Mouse (Mus musculus): ENCODE data around the gene Tpi1. TPM values are rescaled to one million over a fixed set of nuclear protein-coding genes. Genes with fewer than 3 reads are reported as not detected.
"Not testable (repeated sequence)": the region's sequence is repeated elsewhere in the genome, so short reads cannot be mapped to it uniquely, and the experiment has no call there.

Gene Tpi1
- polyA plus RNA-seq, 1 experiment from 2014 or later = 346 TPM

GRCm38 (mm10) chr6:124804341-124804740 lies 9.8 kb downstream of the Tpi1 start:
- no peak for DNase-seq
- H3K4me1 ChIP-seq (ENCODE audit: insufficient read depth) = peaks cover 22% of the 10 kb centered on the region
- TF ChIP-seq CTCF (IDR thresholded peaks at IDR 0.05; ENCODE audit: low read depth) (no peak), EP300 (IDR thresholded peaks at IDR 0.05; ENCODE audit: low read depth) (no peak)

GRCm38 (mm10) chr6:124803691-124804090 lies 10.4 kb downstream of the Tpi1 start:
- H3K4me2 ChIP-seq (ENCODE audit: low read depth, low read length); H3K4me3 ChIP-seq (ENCODE audit: low read depth, low read length); H3K27ac ChIP-seq (ENCODE audit: low read depth); H3K36me3 ChIP-seq (replicated peaks; ENCODE audit: insufficient read depth, low read length); H3K9ac ChIP-seq (replicated peaks); H3K27me3 ChIP-seq (ENCODE audit: insufficient read depth, low read length); ATAC-seq; H3K9me3 ChIP-seq (ENCODE audit: low read length); DNase-seq: not testable (repeated sequence)
- H3K4me1 ChIP-seq (ENCODE audit: insufficient read depth) = peaks cover 22% of the 10 kb centered on the region
- 86% methylated on average over 4 of the region's 4 CpGs for WGBS (ENCODE audit: insufficient replicate concordance)

More at GRCm38 (mm10) chr6:124804341-124804740, 9.8 kb downstream of the Tpi1 start:
- 72% methylated on average over 3 of the region's 3 CpGs for WGBS (ENCODE audit: insufficient replicate concordance)
- H3K27me3 ChIP-seq (ENCODE audit: insufficient read depth, low read length) = no peaks in the 10 kb centered on the region
- no peaks in the 10 kb centered on the region for H3K36me3 ChIP-seq (replicated peaks; ENCODE audit: insufficient read depth, low read length)
- no peak overlapping the region for H3K9ac ChIP-seq (replicated peaks)
- H3K9me3 ChIP-seq (ENCODE audit: low read length) = no peaks in the 10 kb centered on the region
- H3K27ac ChIP-seq (ENCODE audit: low read depth) = no peak overlapping the region
- H3K4me3 ChIP-seq (ENCODE audit: low read depth, low read length) = no peak overlapping the region
- no peak overlapping the region for H3K4me2 ChIP-seq (ENCODE audit: low read depth, low read length)
- ATAC-seq = no peak

GRCm38 (mm10) chr6:124803061-124803460 lies 11.0 kb downstream of the Tpi1 start:
- Histone ChIP-seq H3K4me2 (ENCODE audit: low read depth, low read length) (no peak overlapping the region), H3K27me3 (ENCODE audit: insufficient read depth, low read length) (no peaks in the 10 kb centered on the region), H3K36me3 (replicated peaks; ENCODE audit: insufficient read depth, low read length) (no peaks in the 10 kb centered on the region), H3K9me3 (ENCODE audit: low read length) (no peaks in the 10 kb centered on the region), H3K4me1 (ENCODE audit: insufficient read depth) (peaks cover 20% of the 10 kb centered on the region), H3K27ac (ENCODE audit: low read depth) (no peak overlapping the region), H3K4me3 (ENCODE audit: low read depth, low read length) (no peak overlapping the region), H3K9ac (replicated peaks) (no peak overlapping the region)
- no peak for DNase-seq
- WGBS (ENCODE audit: insufficient replicate concordance) = 67% methylated on average over 3 of the region's 3 CpGs
- no peak for ATAC-seq
- no peak for TF ChIP-seq EP300 (IDR thresholded peaks at IDR 0.05; ENCODE audit: low read depth)
- peak; percentile 17; the same call in 1 of the 2 replicates for TF ChIP-seq CTCF (IDR thresholded peaks at IDR 0.05; ENCODE audit: low read depth)

- H3K27me3 ChIP-seq (ENCODE audit: insufficient read depth, low read length); ATAC-seq; H3K9ac ChIP-seq (replicated peaks); H3K27ac ChIP-seq (ENCODE audit: low read depth); H3K9me3 ChIP-seq (ENCODE audit: low read length); H3K36me3 ChIP-seq (replicated peaks; ENCODE audit: insufficient read depth, low read length); DNase-seq: not testable (repeated sequence)
- Histone ChIP-seq H3K4me1 (ENCODE audit: insufficient read depth) (peaks cover 17% of the 10 kb centered on the region), H3K4me2 (ENCODE audit: low read depth, low read length) (peak overlapping the region; percentile 54), H3K4me3 (ENCODE audit: low read depth, low read length) (0 out of 2 replicates have a peak overlapping the region, but pooled peaks have one; percentile 14)
- WGBS (ENCODE audit: insufficient replicate concordance) = 9% methylated on average over 6 of the region's 9 CpGs
These were observed 11.7 kb downstream of the Tpi1 start for GRCm38 (mm10) chr6:124802400-124802799.

- Histone ChIP-seq H3K9ac (replicated peaks) (no peak overlapping the region), H3K27me3 (ENCODE audit: insufficient read depth, low read length) (no peaks in the 10 kb centered on the region), H3K4me3 (ENCODE audit: low read depth, low read length) (no peak overlapping the region), H3K36me3 (replicated peaks; ENCODE audit: insufficient read depth, low read length) (no peaks in the 10 kb centered on the region), H3K9me3 (ENCODE audit: low read length) (no peaks in the 10 kb centered on the region), H3K27ac (ENCODE audit: low read depth) (no peak overlapping the region), H3K4me1 (ENCODE audit: insufficient read depth) (no peaks in the 10 kb centered on the region), H3K4me2 (ENCODE audit: low read depth, low read length) (no peak overlapping the region)
- ATAC-seq = no peak
- no peak for TF ChIP-seq CTCF (IDR thresholded peaks at IDR 0.05; ENCODE audit: low read depth)
- 85% methylated on average over 2 of the region's 2 CpGs for WGBS (ENCODE audit: insufficient replicate concordance)
- no peak for DNase-seq
These were observed 17.9 kb downstream of the Tpi1 start for GRCm38 (mm10) chr6:124796200-124796599.

GRCm38 (mm10) chr6:124795781-124796180 lies 18.3 kb downstream of the Tpi1 start:
- TF ChIP-seq CTCF (IDR thresholded peaks at IDR 0.05; ENCODE audit: low read depth) = no peak
- no peak for TF ChIP-seq EP300 (IDR thresholded peaks at IDR 0.05; ENCODE audit: low read depth)
- Histone ChIP-seq H3K9me3 (ENCODE audit: low read length) (no peaks in the 10 kb centered on the region), H3K4me3 (ENCODE audit: low read depth, low read length) (no peak overlapping the region), H3K27me3 (ENCODE audit: insufficient read depth, low read length) (no peaks in the 10 kb centered on the region), H3K4me1 (ENCODE audit: insufficient read depth) (no peaks in the 10 kb centered on the region), H3K27ac (ENCODE audit: low read depth) (no peak overlapping the region), H3K36me3 (replicated peaks; ENCODE audit: insufficient read depth, low read length) (no peaks in the 10 kb centered on the region), H3K9ac (replicated peaks) (no peak overlapping the region), H3K4me2 (ENCODE audit: low read depth, low read length) (no peak overlapping the region)
- 84% methylated on average over 4 of the region's 4 CpGs for WGBS (ENCODE audit: insufficient replicate concordance)
- ATAC-seq (no peak), DNase-seq (no peak)

GRCm38 (mm10) chr6:124791911-124792310 lies 22.2 kb downstream of the Tpi1 start:
- no peaks in the 10 kb centered on the region; the same call in 1 of the 2 replicates for H3K4me1 ChIP-seq (ENCODE audit: insufficient read depth)
- no peak overlapping the region for H3K9ac ChIP-seq (replicated peaks)
- WGBS (ENCODE audit: insufficient replicate concordance) = 78% methylated on average over 3 of the region's 3 CpGs
- H3K27ac ChIP-seq (ENCODE audit: low read depth) = no peak overlapping the region
- H3K4me3 ChIP-seq (ENCODE audit: low read depth, low read length) = no peak overlapping the region
- ATAC-seq = no peak
- H3K27me3 ChIP-seq (ENCODE audit: insufficient read depth, low read length) = no peaks in the 10 kb centered on the region
- H3K36me3 ChIP-seq (replicated peaks; ENCODE audit: insufficient read depth, low read length) = no peaks in the 10 kb centered on the region
- TF ChIP-seq CTCF (IDR thresholded peaks at IDR 0.05; ENCODE audit: low read depth) = no peak
- TF ChIP-seq EP300 (IDR thresholded peaks at IDR 0.05; ENCODE audit: low read depth) = no peak
- H3K9me3 ChIP-seq (ENCODE audit: low read length) = no peaks in the 10 kb centered on the region
- DNase-seq = no peak
- no peak overlapping the region for H3K4me2 ChIP-seq (ENCODE audit: low read depth, low read length)
